Mouse (Mus musculus) bone marrow macrophage, adult 2 months (primary cell): Measurements from ENCODE around the gene Afg1l.

Experiments used
- CTCF ChIP-seq: IDR thresholded peaks from 2 replicates; pipeline ENCODE4 v1.5.1; 2012; ENCODE audit warnings: low read depth, mild to moderate bottlenecking, low read length, moderate library complexity
- POLR2A ChIP-seq: IDR thresholded peaks from 2 replicates; pipeline ENCODE4 v1.6.1; 2012; ENCODE audit warnings: mild to moderate bottlenecking, low read depth, low read length, borderline replicate concordance

- TF ChIP-seq POLR2A (no peak), CTCF (no peak)
Measured at GRCm38 (mm10) chr10:42274712-42275400, 203.5 kb downstream of the Afg1l start.
